Mouse (Mus musculus) liver, embryonic 11.5 days (tissue): ENCODE results near the gene Zfp800. TPM values are rescaled to one million over a fixed set of nuclear protein-coding genes. Genes with fewer than 3 reads are reported as not detected.

ENCODE experiments used
- ATAC-seq: fragments of 200-750 bp; cut with Nextera tagmentation; replicated peaks from 2 replicates; pipeline ENCODE4 v1.8.0; 2017; ENCODE audit warnings: moderate number of reproducible peaks, mild to moderate bottlenecking, moderate TSS enrichment, moderate library complexity; ENCODE audit not compliant: low FRiP score
- DNase-seq: peaks from one replicate; pipeline ENCODE4 v3.0.0-alpha.2; 2017; ENCODE audit warnings: low spot score
- H3K27ac ChIP-seq: fragments of 300-500 bp; sonication (generic); 2 replicates; pipeline ENCODE4 v1.5.1; 2014; ENCODE audit warnings: mild to moderate bottlenecking, low read depth, low read length, control low read depth
- H3K27me3 ChIP-seq: fragments of 300-500 bp; sonication (generic); replicated peaks from 2 replicates; pipeline ENCODE4 v1.6.1; 2014; ENCODE audit warnings: low read length, mixed read lengths; ENCODE audit not compliant: control insufficient read depth, insufficient read depth
- H3K36me3 ChIP-seq: fragments of 300-500 bp; sonication (generic); 2 replicates; pipeline ENCODE4 v1.6.1; 2014; ENCODE audit warnings: mild to moderate bottlenecking, low read length, moderate library complexity, mixed read lengths; ENCODE audit not compliant: control insufficient read depth, insufficient read depth
- H3K4me1 ChIP-seq: fragments of 300-500 bp; sonication (generic); replicated peaks from 2 replicates; pipeline ENCODE4 v1.6.1; 2014; ENCODE audit warnings: low read length, mixed read lengths; ENCODE audit not compliant: control insufficient read depth, insufficient read depth
- H3K4me2 ChIP-seq: fragments of 300-500 bp; sonication (generic); 2 replicates; pipeline ENCODE4 v1.6.1; 2014; ENCODE audit warnings: mild to moderate bottlenecking, control low read depth, moderate library complexity
- H3K4me3 ChIP-seq: fragments of 300-500 bp; sonication (generic); 2 replicates; pipeline ENCODE4 v1.5.1; 2014; ENCODE audit warnings: low read depth, low read length, control low read depth
- H3K9ac ChIP-seq: fragments of 300-500 bp; sonication (generic); 2 replicates; pipeline ENCODE4 v1.6.1; 2014; ENCODE audit warnings: low read depth, low read length, control low read depth
- H3K9me3 ChIP-seq: fragments of 300-500 bp; sonication (generic); 2 replicates; pipeline ENCODE4 v1.6.1; 2016; ENCODE audit warnings: low read length, inconsistent platforms, mixed read lengths; ENCODE audit not compliant: control insufficient read depth
- WGBS: fragments of 180-500 bp; shearing (Covaris S2); extraction: QIAGEN DNeasy Blood & Tissue Kit; methylation state at CpG from one replicate; pipeline ENCODE4 v1.1.7; 2014; 5-methylcytosine and 5-hydroxymethylcytosine counted together
- polyA plus RNA-seq: library from polyadenylated mRNA; unstranded; fragments of >200 nt; fragmentation: Nextera tagmentation; extraction: Ambion mirVana; gene quantifications from 2 replicates; pipeline ENCODE4 v1.2.1, GENCODE M21; 2014

Gene Zfp800
- polyA plus RNA-seq, 1 experiment from 2014 or later, result 39.5 TPM

DNA sequence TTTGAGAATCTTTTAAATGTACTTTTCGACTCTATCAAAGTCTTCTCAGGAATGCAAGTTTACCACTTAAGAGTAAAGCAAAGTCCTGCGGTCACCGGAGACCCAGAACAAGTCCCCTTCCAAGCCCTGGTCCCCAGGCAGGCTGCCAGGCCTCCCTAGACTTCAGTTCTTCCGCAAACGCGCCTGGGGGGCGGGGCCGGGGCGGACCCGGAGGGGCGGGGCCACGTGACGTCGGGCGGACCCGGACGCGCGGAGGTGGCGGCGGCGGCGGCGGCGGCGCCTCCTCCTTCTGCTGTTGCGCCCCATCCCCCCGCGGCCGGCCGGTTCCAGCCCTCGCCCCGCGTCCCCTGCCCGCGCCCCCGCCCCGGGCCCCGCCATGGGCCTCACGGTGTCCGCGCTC is 25.5 kb upstream of the Zfp800 start, which contains the start of gene Arf5:
Gene Arf5, plus strand, starts transcription at position 248 of the 400 bp plus-strand sequence.
- WGBS, result 1% methylated on average over 27 of the region's 42 CpGs
- Histone ChIP-seq H3K4me3 (peak within 1 kb of the TSS; percentile 95), H3K4me1 (peaks cover 26% of the 10 kb centered on the region), H3K27ac (peak within 1 kb of the TSS; percentile 83), H3K9ac (peak within 1 kb of the TSS; percentile 92), H3K36me3 (peaks cover 19% of the 10 kb centered on the region), H3K4me2 (peak within 1 kb of the TSS; percentile 75), H3K9me3 (no peaks in the 10 kb centered on the region), H3K27me3 (no peaks in the 10 kb centered on the region)
- ATAC-seq (peak; percentile 57), DNase-seq (peak; percentile 91)

DNA sequence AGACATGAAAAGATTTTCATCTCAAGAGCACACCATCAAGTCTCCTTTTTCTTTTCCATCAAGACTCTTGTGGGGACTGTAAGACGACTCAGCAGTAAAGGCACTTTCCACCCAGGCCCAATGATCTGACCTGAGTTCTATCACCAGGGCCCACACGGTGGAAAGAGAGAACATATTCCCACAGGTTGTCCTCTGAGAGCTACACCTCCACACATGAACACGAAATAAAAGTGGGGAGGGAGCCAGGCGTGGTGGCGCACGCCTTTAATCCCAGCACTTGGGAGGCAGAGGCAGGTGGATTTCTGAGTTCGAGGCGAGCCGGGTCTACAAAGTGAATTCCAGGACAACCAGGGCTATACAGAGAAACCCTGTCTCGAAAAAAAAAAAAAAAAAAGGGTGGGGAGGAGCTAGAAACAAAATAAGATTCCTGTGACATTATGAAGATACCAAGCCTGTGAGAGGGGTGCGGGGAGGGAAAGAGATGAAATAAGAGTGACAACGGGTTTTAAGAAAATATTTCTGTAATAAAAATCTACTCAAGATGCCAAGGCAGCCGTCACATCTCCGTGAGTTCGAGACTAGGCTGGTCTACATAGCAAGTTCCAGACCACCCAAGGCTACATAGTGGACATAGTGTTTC is 25.0 kb upstream of the Zfp800 start:
- H3K9me3 ChIP-seq, result no peaks in the 10 kb centered on the region
- peak overlapping the region; percentile 92; the same call in 1 of the 2 replicates for H3K9ac ChIP-seq
- DNase-seq, result no peak
- H3K36me3 ChIP-seq, result peaks cover 22% of the 10 kb centered on the region
- ATAC-seq, result no peak
- H3K27me3 ChIP-seq, result no peaks in the 10 kb centered on the region
- H3K4me1 ChIP-seq, result peaks cover 26% of the 10 kb centered on the region
- peak overlapping the region; percentile 28; the same call in 1 of the 2 replicates for H3K27ac ChIP-seq
- H3K4me2 ChIP-seq, result peak overlapping the region; percentile 75
- H3K4me3 ChIP-seq, result peak overlapping the region; percentile 95
- 66% methylated on average over 15 of the region's 15 CpGs for WGBS

DNA sequence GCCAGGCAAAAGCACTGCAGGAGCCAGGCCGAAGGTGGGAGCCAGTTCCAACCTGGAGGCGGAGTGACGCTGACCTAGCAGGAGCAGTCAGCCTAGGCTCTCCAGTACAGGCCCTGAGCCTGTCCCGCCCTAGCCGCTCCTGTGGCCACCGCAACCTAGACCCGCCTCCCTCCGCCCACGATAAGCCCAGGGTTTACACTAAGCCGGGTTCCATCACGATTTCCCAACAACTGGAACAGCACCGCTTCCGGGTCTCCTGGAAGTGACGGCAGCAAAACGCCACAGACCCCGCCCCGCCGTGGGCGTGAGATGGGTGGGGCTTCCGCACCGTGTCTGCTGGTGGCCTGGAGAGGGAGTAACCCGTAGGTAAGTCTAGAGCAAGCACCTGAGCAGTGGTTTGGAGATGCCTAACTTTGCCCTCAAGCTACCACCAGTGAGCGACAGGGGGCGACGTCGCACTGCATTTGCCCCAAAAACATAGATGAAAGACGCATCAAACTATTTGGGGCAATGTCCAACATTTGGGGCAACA is 23.7 kb upstream of the Zfp800 start:
- Histone ChIP-seq H3K27ac (peak overlapping the region; percentile 75), H3K9me3 (no peaks in the 10 kb centered on the region), H3K4me2 (peak overlapping the region; percentile 97), H3K4me1 (peaks cover 26% of the 10 kb centered on the region), H3K4me3 (peak overlapping the region; percentile 83), H3K9ac (peak overlapping the region; percentile 85), H3K36me3 (peaks cover 18% of the 10 kb centered on the region), H3K27me3 (no peaks in the 10 kb centered on the region)
- peak; percentile 84 for ATAC-seq
- under 1% methylated on average over 27 of the region's 27 CpGs for WGBS
- peak; percentile 97 for DNase-seq

DNA sequence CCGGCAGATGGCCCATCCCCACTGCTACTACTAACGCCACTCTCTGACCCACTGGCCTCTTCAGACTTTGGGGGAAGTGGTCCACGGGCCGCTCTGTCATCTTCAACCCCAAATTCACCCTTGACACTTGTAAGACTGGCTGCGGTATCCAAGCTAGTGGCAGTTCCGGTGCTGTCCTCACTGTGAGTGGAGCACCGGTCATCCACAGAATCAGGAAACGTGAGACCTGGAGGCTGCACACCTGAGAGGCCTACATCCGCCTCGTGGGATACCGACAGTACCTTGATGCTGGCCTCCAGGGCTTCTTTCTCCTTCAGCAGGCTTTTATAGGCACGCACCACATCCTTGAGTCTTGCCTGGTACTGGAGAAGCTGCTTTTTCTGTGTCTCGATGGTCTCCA is 23.1 kb upstream of the Zfp800 start:
- peak overlapping the region; percentile 75 for H3K27ac ChIP-seq
- DNase-seq (no peak), ATAC-seq (no peak)
- H3K27me3 ChIP-seq, result no peaks in the 10 kb centered on the region
- peak overlapping the region; percentile 97 for H3K4me2 ChIP-seq
- H3K4me1 ChIP-seq, result peaks cover 26% of the 10 kb centered on the region
- H3K36me3 ChIP-seq, result peaks cover 14% of the 10 kb centered on the region
- H3K9me3 ChIP-seq, result no peaks in the 10 kb centered on the region
- 17% methylated on average over 13 of the region's 13 CpGs for WGBS
- H3K9ac ChIP-seq, result peak overlapping the region; percentile 85
- peak overlapping the region; percentile 83 for H3K4me3 ChIP-seq

DNA sequence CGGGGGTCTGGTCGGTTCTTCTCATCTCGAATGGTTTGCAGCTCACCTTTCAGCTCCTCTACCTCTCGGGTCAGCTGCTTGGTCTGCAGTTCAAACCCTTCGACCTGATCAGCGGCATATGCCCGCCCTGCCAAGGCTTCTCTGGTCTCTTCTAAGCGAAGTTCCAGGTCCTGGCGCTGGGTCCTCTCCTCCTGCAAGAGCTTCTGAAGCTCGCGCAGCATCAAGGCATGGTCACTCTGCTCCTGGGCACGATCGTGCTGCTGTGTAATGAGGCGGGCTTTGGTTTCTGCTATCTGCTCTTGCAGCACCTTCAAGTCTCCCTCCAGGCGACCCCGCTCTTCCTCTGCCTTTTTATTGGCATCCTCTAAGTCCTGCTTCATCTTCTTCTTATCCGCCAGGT is 22.6 kb upstream of the Zfp800 start:
- DNase-seq, result no peak
- Histone ChIP-seq H3K36me3 (peaks cover 14% of the 10 kb centered on the region), H3K4me3 (peak overlapping the region; percentile 83), H3K9ac (peak overlapping the region; percentile 85; the same call in 1 of the 2 replicates), H3K4me1 (peaks cover 26% of the 10 kb centered on the region), H3K9me3 (no peaks in the 10 kb centered on the region), H3K27ac (no peak overlapping the region), H3K4me2 (peak overlapping the region; percentile 97), H3K27me3 (no peaks in the 10 kb centered on the region)
- WGBS, result 74% methylated on average over 17 of the region's 17 CpGs
- no peak for ATAC-seq

DNA sequence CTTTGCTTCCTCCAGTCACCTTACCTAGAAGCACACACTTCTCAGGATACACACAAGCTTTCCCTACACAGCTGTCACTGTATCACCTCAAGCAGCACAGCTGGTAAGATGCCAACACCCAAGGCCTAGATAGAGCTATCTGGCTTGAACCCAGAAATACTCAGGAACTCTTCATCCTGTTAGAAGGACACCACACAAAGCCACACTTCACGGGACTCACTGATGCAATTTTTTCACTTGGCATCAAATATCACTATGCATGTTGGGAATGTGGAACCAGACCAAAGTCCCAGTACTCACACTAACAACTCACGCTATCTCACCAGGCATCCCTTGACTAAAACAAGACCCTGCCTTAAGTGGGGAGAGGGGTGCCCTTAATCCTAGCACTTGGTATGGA is 21.9 kb upstream of the Zfp800 start:
- no peak overlapping the region for H3K4me3 ChIP-seq
- 85% methylated on average over 2 of the region's 2 CpGs for WGBS
- no peaks in the 10 kb centered on the region for H3K27me3 ChIP-seq
- H3K4me2 ChIP-seq, result peak overlapping the region; percentile 97
- H3K36me3 ChIP-seq, result peaks cover 15% of the 10 kb centered on the region
- no peak overlapping the region for H3K9ac ChIP-seq
- ATAC-seq (no peak), DNase-seq (no peak)
- peaks cover 21% of the 10 kb centered on the region for H3K4me1 ChIP-seq
- H3K27ac ChIP-seq, result no peak overlapping the region
- H3K9me3 ChIP-seq, result no peaks in the 10 kb centered on the region

DNA sequence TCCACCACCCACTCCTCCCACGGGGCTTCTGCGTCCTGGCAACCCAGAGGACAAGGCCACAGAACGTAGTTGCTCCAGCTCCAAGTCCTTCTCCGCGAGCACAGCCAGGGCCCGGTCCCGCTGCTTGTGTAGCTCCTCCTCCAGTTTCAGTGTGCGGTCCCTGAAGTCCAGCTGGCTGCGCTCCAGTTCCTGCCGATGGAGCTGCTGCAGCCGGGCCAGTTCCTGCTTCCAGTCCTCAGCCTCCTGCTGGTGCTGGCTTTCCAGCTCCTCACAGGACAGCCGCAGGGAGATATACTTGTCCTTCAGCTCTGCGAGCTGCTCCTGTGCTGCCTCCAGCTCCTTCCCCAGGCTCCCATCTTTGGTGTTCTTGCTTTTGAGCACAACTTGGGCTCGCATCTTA is 20.6 kb upstream of the Zfp800 start:
- no peaks in the 10 kb centered on the region for H3K27me3 ChIP-seq
- H3K4me2 ChIP-seq, result no peak overlapping the region
- ATAC-seq, result no peak
- no peak overlapping the region for H3K27ac ChIP-seq
- H3K9ac ChIP-seq, result no peak overlapping the region
- no peak overlapping the region for H3K4me3 ChIP-seq
- no peaks in the 10 kb centered on the region for H3K9me3 ChIP-seq
- peaks cover 17% of the 10 kb centered on the region for H3K4me1 ChIP-seq
- H3K36me3 ChIP-seq, result peaks cover 13% of the 10 kb centered on the region
- WGBS, result 93% methylated on average over 14 of the region's 14 CpGs
- DNase-seq, result no peak

DNA sequence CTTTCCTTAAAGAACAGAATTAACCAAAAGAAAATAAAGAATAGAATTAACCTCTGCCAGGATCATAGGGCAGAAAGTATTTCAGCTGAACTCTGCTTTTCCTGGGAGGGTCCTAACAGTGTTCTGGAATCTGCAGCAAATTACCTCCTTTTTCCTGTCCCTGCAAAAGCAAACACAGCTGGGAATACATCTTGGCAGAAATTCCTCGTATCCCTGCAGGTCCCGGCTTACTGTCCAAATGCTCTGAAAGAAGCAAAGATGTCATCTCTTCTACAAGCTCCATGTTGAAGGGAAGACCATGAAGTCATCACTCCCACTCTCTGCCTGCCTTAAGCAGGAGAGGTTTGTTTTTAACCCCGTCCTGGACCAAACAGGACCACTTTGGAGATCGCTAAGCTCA is 19.2 kb upstream of the Zfp800 start:
- no peak overlapping the region for H3K9ac ChIP-seq
- H3K27ac ChIP-seq, result no peak overlapping the region
- WGBS, result 83% methylated on average over 4 of the region's 4 CpGs
- H3K4me3 ChIP-seq, result no peak overlapping the region
- H3K4me2 ChIP-seq, result no peak overlapping the region
- H3K4me1 ChIP-seq, result peaks cover 15% of the 10 kb centered on the region
- ATAC-seq (no peak), DNase-seq (no peak)
- H3K9me3 ChIP-seq, result no peaks in the 10 kb centered on the region
- H3K36me3 ChIP-seq, result peaks cover 13% of the 10 kb centered on the region
- no peaks in the 10 kb centered on the region for H3K27me3 ChIP-seq

DNA sequence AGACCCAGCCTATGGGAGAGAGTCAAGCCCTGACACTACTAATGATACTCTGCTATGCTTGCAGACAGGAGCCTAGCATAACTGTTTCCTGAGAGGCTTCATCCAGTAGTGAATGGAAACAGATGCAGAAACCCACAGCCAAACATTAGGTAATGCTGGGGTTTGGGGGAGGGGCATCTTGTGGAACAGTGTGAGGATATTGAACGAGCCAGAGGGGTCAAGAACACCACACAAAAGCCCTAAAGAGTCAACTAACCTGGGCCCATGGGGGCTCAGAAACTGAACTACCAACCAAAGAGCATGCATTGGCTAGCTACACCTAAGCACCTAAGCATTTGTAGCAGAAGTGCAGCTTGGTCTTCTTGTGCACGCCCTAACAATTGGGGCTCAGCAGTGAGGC is 13.4 kb upstream of the Zfp800 start:
- H3K9ac ChIP-seq, result no peak overlapping the region
- WGBS, result 63% methylated on average over 2 of the region's 2 CpGs
- H3K9me3 ChIP-seq, result no peaks in the 10 kb centered on the region
- ATAC-seq (no peak), DNase-seq (no peak)
- no peaks in the 10 kb centered on the region for H3K4me1 ChIP-seq
- no peaks in the 10 kb centered on the region for H3K27me3 ChIP-seq
- peaks cover 7% of the 10 kb centered on the region; the same call in 1 of the 2 replicates for H3K36me3 ChIP-seq
- H3K4me2 ChIP-seq, result no peak overlapping the region
- no peak overlapping the region for H3K27ac ChIP-seq
- no peak overlapping the region for H3K4me3 ChIP-seq
